Mouse (Mus musculus): ENCODE measurements around the gene Ppme1. TPM values are rescaled to one million over a fixed set of nuclear protein-coding genes. Genes with fewer than 3 reads are reported as not detected.

The Ppme1 gene
- polyA plus RNA-seq, 1 experiment from 2014 or later: 32.6 TPM

GRCm38 (mm10) chr7:100372452-100372980, 409 bp upstream of the Ppme1 start:
- no peaks in the 10 kb centered on the region for H3K9me3 ChIP-seq (ENCODE audit: low read length)
- ATAC-seq (no peak), DNase-seq (ENCODE audit: low spot score) (peak; percentile 35)
- no peaks in the 10 kb centered on the region for H3K27me3 ChIP-seq (replicated peaks; ENCODE audit: insufficient read depth, low read length)
- WGBS: 7% methylated on average over 17 of the region's 17 CpGs
- peak overlapping the region; percentile 77 for H3K27ac ChIP-seq (ENCODE audit: low read length)
- H3K36me3 ChIP-seq (ENCODE audit: insufficient read depth, low read length): no peaks in the 10 kb centered on the region; the same call in 1 of the 2 replicates
- H3K4me3 ChIP-seq (ENCODE audit: low read depth, low read length): peak overlapping the region; percentile 55
- peak overlapping the region; percentile 57 for H3K4me2 ChIP-seq (replicated peaks; ENCODE audit: low read depth, low read length)
- H3K9ac ChIP-seq (replicated peaks; ENCODE audit: low read depth): peak overlapping the region; percentile 16; the same call in 1 of the 2 replicates
- TF ChIP-seq EP300 (IDR thresholded peaks at IDR 0.05) (no peak), CTCF (IDR thresholded peaks at IDR 0.05) (no peak)
- peaks cover 7% of the 10 kb centered on the region; the same call in 1 of the 2 replicates for H3K4me1 ChIP-seq (ENCODE audit: insufficient read depth, low read depth, low read length)

- H3K4me1 ChIP-seq (ENCODE audit: insufficient read depth, low read depth, low read length): no peaks in the 10 kb centered on the region
- DNase-seq (ENCODE audit: low spot score): peak; percentile 35
- no peak for TF ChIP-seq EP300 (IDR thresholded peaks at IDR 0.05)
- no peak for TF ChIP-seq CTCF (IDR thresholded peaks at IDR 0.05)
- H3K4me2 ChIP-seq (replicated peaks; ENCODE audit: low read depth, low read length): no peak overlapping the region
- 33% methylated on average over 6 of the region's 6 CpGs for WGBS
- H3K9me3 ChIP-seq (ENCODE audit: low read length): no peaks in the 10 kb centered on the region
- no peak overlapping the region for H3K4me3 ChIP-seq (ENCODE audit: low read depth, low read length)
- no peak overlapping the region for H3K9ac ChIP-seq (replicated peaks; ENCODE audit: low read depth)
- ATAC-seq: no peak
- H3K27me3 ChIP-seq (replicated peaks; ENCODE audit: insufficient read depth, low read length): no peaks in the 10 kb centered on the region
- no peak overlapping the region for H3K27ac ChIP-seq (ENCODE audit: low read length)
- no peaks in the 10 kb centered on the region for H3K36me3 ChIP-seq (ENCODE audit: insufficient read depth, low read length)
Observed at GRCm38 (mm10) chr7:100364888-100365287, 7.2 kb downstream of the Ppme1 start.

DNA sequence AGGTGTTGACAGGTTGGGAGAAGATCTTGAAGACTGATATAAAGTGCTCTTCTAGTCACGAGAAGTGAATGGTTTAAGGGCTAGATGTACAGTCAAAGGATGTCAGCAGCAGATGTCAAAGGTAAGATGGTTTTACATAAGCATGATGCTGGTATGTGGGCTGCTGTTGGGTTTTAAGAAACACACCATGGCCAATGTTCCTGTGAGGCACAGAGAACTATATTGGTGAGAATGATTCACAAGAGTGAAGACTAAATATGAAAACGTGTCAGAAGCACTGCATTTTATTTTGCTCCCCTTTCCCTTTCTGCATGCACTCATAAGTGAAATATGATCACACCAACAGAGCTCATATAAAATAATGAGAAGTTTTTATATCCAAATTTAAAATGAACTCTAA, 8.9 kb downstream of the Ppme1 start:
- H3K27me3 ChIP-seq (replicated peaks; ENCODE audit: insufficient read depth, low read length): no peaks in the 10 kb centered on the region
- WGBS: 78% methylated on average over 2 of the region's 2 CpGs
- no peak overlapping the region for H3K9ac ChIP-seq (replicated peaks; ENCODE audit: low read depth)
- H3K36me3 ChIP-seq (ENCODE audit: insufficient read depth, low read length): no peaks in the 10 kb centered on the region
- no peak for ATAC-seq
- no peak overlapping the region for H3K4me2 ChIP-seq (replicated peaks; ENCODE audit: low read depth, low read length)
- H3K4me1 ChIP-seq (ENCODE audit: insufficient read depth, low read depth, low read length): no peaks in the 10 kb centered on the region
- no peak overlapping the region for H3K27ac ChIP-seq (ENCODE audit: low read length)
- no peaks in the 10 kb centered on the region for H3K9me3 ChIP-seq (ENCODE audit: low read length)
- TF ChIP-seq CTCF (IDR thresholded peaks at IDR 0.05) (no peak), EP300 (IDR thresholded peaks at IDR 0.05) (no peak)
- DNase-seq (ENCODE audit: low spot score): no peak
- H3K4me3 ChIP-seq (ENCODE audit: low read depth, low read length): no peak overlapping the region

DNA sequence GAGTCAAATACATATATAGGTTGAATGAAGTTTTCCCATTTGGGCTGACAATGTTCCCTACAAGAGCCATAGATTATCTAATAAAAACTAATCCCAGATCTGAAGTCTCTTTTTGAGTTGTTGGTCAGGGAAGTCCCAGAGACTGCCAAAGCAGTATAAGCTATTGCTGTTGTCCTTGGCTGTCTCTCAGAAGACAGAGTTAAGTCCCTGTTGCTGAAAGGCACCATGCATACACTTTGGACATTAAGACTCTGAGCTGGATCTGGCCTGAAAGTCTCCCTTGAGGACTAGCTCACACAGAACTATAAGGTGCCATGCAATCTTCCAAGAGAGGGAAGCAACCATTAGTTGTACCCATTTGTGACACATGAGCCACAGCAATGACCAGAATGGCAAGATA, 14.3 kb downstream of the Ppme1 start:
- Histone ChIP-seq H3K27ac (ENCODE audit: low read length) (no peak overlapping the region), H3K4me1 (ENCODE audit: insufficient read depth, low read depth, low read length) (no peaks in the 10 kb centered on the region), H3K9ac (replicated peaks; ENCODE audit: low read depth) (no peak overlapping the region), H3K27me3 (replicated peaks; ENCODE audit: insufficient read depth, low read length) (no peaks in the 10 kb centered on the region), H3K36me3 (ENCODE audit: insufficient read depth, low read length) (no peaks in the 10 kb centered on the region), H3K4me3 (ENCODE audit: low read depth, low read length) (no peak overlapping the region), H3K4me2 (replicated peaks; ENCODE audit: low read depth, low read length) (no peak overlapping the region), H3K9me3 (ENCODE audit: low read length) (no peaks in the 10 kb centered on the region)
- no peak for DNase-seq (ENCODE audit: low spot score)
- ATAC-seq: no peak
- TF ChIP-seq EP300 (IDR thresholded peaks at IDR 0.05) (no peak), CTCF (IDR thresholded peaks at IDR 0.05) (no peak)

DNA sequence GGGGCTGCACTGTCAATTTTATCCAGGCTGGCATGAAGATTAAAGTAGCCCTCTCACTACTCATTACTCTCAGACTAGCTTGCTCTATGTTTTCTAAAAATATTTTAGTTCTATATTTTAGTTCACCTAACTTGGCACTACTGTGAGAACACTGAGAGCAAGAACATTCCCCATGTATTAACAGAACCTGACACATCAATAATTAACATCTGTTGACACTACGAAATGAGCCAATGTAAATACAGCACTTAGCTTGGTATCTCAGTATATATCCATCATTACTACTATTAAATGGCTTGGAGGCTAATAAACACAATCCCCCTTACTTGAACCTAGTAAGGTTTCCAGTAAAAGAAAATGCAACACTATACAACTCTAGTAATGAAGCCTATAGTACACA, 15.3 kb downstream of the Ppme1 start:
- H3K9ac ChIP-seq (replicated peaks; ENCODE audit: low read depth): no peak overlapping the region
- H3K4me3 ChIP-seq (ENCODE audit: low read depth, low read length): no peak overlapping the region
- H3K4me1 ChIP-seq (ENCODE audit: insufficient read depth, low read depth, low read length): no peaks in the 10 kb centered on the region
- H3K36me3 ChIP-seq (ENCODE audit: insufficient read depth, low read length): no peaks in the 10 kb centered on the region
- ATAC-seq: no peak
- no peaks in the 10 kb centered on the region for H3K27me3 ChIP-seq (replicated peaks; ENCODE audit: insufficient read depth, low read length)
- H3K4me2 ChIP-seq (replicated peaks; ENCODE audit: low read depth, low read length): no peak overlapping the region
- no peaks in the 10 kb centered on the region for H3K9me3 ChIP-seq (ENCODE audit: low read length)
- TF ChIP-seq EP300 (IDR thresholded peaks at IDR 0.05): no peak
- no peak for TF ChIP-seq CTCF (IDR thresholded peaks at IDR 0.05)
- no peak overlapping the region for H3K27ac ChIP-seq (ENCODE audit: low read length)
- 81% methylated on average over 1 of the region's 1 CpGs for WGBS
- DNase-seq (ENCODE audit: low spot score): no peak

DNA sequence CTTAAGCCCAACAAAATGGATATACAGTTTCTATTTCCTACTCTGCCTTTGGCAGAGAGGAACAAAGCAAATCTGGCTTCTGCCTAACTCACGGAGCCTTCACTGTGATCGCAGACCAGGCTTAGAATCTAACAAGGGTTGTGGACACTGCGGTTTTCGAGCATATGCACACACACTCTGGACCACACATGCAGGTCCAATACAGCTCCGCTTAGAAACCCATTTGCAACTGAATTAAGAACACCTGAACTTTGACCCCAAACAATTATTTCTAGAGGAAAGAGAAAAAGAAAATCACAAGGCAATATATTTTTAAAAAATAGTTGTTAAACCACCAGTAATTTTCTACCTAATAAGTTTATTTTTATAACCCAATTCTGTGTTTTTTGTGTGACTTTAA, 15.8 kb downstream of the Ppme1 start:
- Histone ChIP-seq H3K27ac (ENCODE audit: low read length) (no peak overlapping the region), H3K4me1 (ENCODE audit: insufficient read depth, low read depth, low read length) (no peaks in the 10 kb centered on the region), H3K27me3 (replicated peaks; ENCODE audit: insufficient read depth, low read length) (no peaks in the 10 kb centered on the region), H3K9ac (replicated peaks; ENCODE audit: low read depth) (no peak overlapping the region), H3K36me3 (ENCODE audit: insufficient read depth, low read length) (no peaks in the 10 kb centered on the region), H3K9me3 (ENCODE audit: low read length) (no peaks in the 10 kb centered on the region), H3K4me3 (ENCODE audit: low read depth, low read length) (no peak overlapping the region), H3K4me2 (replicated peaks; ENCODE audit: low read depth, low read length) (no peak overlapping the region)
- ATAC-seq (no peak), DNase-seq (ENCODE audit: low spot score) (no peak)
- WGBS: 74% methylated on average over 5 of the region's 5 CpGs
- TF ChIP-seq CTCF (IDR thresholded peaks at IDR 0.05) (no peak), EP300 (IDR thresholded peaks at IDR 0.05) (no peak)

DNA sequence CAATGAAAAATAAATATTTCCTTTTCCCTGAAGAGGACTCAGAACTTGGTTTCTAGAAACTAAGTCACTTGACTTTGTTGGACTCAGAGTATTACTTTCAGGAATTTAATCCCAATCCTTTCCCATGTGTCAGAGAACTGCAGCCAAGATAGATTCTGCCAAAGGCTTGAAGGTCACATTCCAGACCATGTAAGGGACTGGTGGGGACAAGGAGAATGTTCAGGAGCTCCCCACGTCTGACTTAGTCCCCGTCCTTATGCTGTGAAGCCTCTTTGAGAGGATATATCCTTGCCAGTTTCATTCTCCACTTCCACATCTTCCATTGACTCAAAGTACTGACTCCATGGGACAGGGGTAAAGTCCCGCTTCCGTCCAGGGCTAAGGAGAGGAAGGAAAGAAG, 17.1 kb downstream of the Ppme1 start:
- 65% methylated on average over 4 of the region's 4 CpGs for WGBS
- no peaks in the 10 kb centered on the region for H3K36me3 ChIP-seq (ENCODE audit: insufficient read depth, low read length)
- DNase-seq (ENCODE audit: low spot score): peak; percentile 16
- H3K27me3 ChIP-seq (replicated peaks; ENCODE audit: insufficient read depth, low read length): no peaks in the 10 kb centered on the region
- no peak overlapping the region for H3K4me3 ChIP-seq (ENCODE audit: low read depth, low read length)
- no peak overlapping the region for H3K27ac ChIP-seq (ENCODE audit: low read length)
- H3K9me3 ChIP-seq (ENCODE audit: low read length): no peaks in the 10 kb centered on the region
- no peak overlapping the region for H3K4me2 ChIP-seq (replicated peaks; ENCODE audit: low read depth, low read length)
- 0 out of 2 replicates have a peak, but pooled peaks have one; percentile 26 for ATAC-seq
- TF ChIP-seq EP300 (IDR thresholded peaks at IDR 0.05): no peak
- no peak for TF ChIP-seq CTCF (IDR thresholded peaks at IDR 0.05)
- H3K9ac ChIP-seq (replicated peaks; ENCODE audit: low read depth): no peak overlapping the region
- no peaks in the 10 kb centered on the region for H3K4me1 ChIP-seq (ENCODE audit: insufficient read depth, low read depth, low read length)
